Mouse (Mus musculus) layer of hippocampus, postnatal 10 days (tissue): Measurements from ENCODE around the gene Map2. TPM values are rescaled to one million over a fixed set of nuclear protein-coding genes. Genes with fewer than 3 reads are reported as not detected.

Source experiments
- DNase-seq, 2 experiments: peaks; one replicate each; pipeline ENCODE4 v3.0.0; 2021; ENCODE audit warnings: low spot score in 2 of 2
- total RNA-seq, 2 experiments: library from RNA; stranded (reverse); gene quantifications; 2 replicates each; pipeline ENCODE4 v1.2.3; 2021

Map2 gene
- total RNA-seq, 2 experiments from 2014 or later: 1,107 to 1,119 TPM

- DNase-seq: peak; percentile 63 to 66
These were observed 211.8 kb downstream of the Map2 start for GRCm38 (mm10) chr1:66386751-66387452.

GRCm38 (mm10) chr1:66388561-66388960 is 213.5 kb downstream of the Map2 start:
- peak; percentile 31 to 34 for DNase-seq

- DNase-seq: no peak
These were observed 220.0 kb downstream of the Map2 start for GRCm38 (mm10) chr1:66394944-66395637.

- no peak for DNase-seq
These were observed 220.8 kb downstream of the Map2 start for GRCm38 (mm10) chr1:66395826-66396225.

- DNase-seq: no peak
These were observed 226.8 kb downstream of the Map2 start for GRCm38 (mm10) chr1:66401902-66402301.

- peak in 1 of 2 experiments; percentile 41 for DNase-seq
These were observed 232.3 kb downstream of the Map2 start for GRCm38 (mm10) chr1:66407270-66407967.

- no peak for DNase-seq
These were observed 243.3 kb downstream of the Map2 start for GRCm38 (mm10) chr1:66418360-66418759.

GRCm38 (mm10) chr1:66426073-66426472 is 251.0 kb downstream of the Map2 start:
- DNase-seq: no peak

GRCm38 (mm10) chr1:66430962-66431361 is 255.9 kb downstream of the Map2 start:
- DNase-seq: no peak

- no peak for DNase-seq
These were observed 256.4 kb downstream of the Map2 start for GRCm38 (mm10) chr1:66431472-66431871.

GRCm38 (mm10) chr1:66438069-66438468 is 263.0 kb downstream of the Map2 start:
- no peak for DNase-seq

GRCm38 (mm10) chr1:66442922-66443321 is 267.8 kb downstream of the Map2 start:
- no peak for DNase-seq

- no peak for DNase-seq
These were observed 274.4 kb downstream of the Map2 start for GRCm38 (mm10) chr1:66449471-66449870.

- no peak for DNase-seq
These were observed 281.5 kb downstream of the Map2 start for GRCm38 (mm10) chr1:66456580-66456979.

- DNase-seq: no peak
These were observed 282.7 kb downstream of the Map2 start for GRCm38 (mm10) chr1:66457747-66458146.

GRCm38 (mm10) chr1:66459394-66459793 is 284.3 kb downstream of the Map2 start:
- DNase-seq: no peak

- no peak for DNase-seq
These were observed 285.8 kb downstream of the Map2 start for GRCm38 (mm10) chr1:66460850-66461249.

GRCm38 (mm10) chr1:66467821-66468703 is 293.0 kb downstream of the Map2 start, which contains the start of gene Unc80:
TSS of gene Unc80 (plus strand) at chr1:66468367.
- peak; percentile 67 to 80 for DNase-seq

GRCm38 (mm10) chr1:66468704-66469020 is 293.6 kb downstream of the Map2 start:
- DNase-seq: peak; percentile 22 to 30

- no peak for DNase-seq
These were observed 307.7 kb downstream of the Map2 start for GRCm38 (mm10) chr1:66482751-66483150.
